Mouse (Mus musculus) CH12.LX (cell line): ENCODE data around the gene Dedd. TPM values are rescaled to one million over a fixed set of nuclear protein-coding genes. Genes with fewer than 3 reads are reported as not detected.

Experiments used
- DNase-seq: peaks from one replicate; pipeline ENCODE4 v3.0.0-alpha.2; 2013; ENCODE audit errors: extremely low read depth
- H3K27ac ChIP-seq: 2 replicates; pipeline ENCODE4 v1.5.1; 2012; ENCODE audit warnings: low read depth, mild to moderate bottlenecking, control low read depth, moderate library complexity; ENCODE audit not compliant: insufficient read depth
- H3K27me3 ChIP-seq: replicated peaks from 2 replicates; pipeline ENCODE3; 2012; ENCODE audit warnings: inconsistent platforms
- H3K36me3 ChIP-seq, 2 experiments: replicated peaks in 1 of 2; 2 replicates each; pipeline versions ENCODE3 to v1.6.1; 2012; ENCODE audit warnings: inconsistent platforms in 1 of 2, low read length in 1 of 2, mild to moderate bottlenecking in 1 of 2, mixed read lengths in 1 of 2, moderate library complexity in 1 of 2; ENCODE audit not compliant: control insufficient read depth in 1 of 2, insufficient read depth in 1 of 2
- H3K4me1 ChIP-seq, 2 experiments: 2 replicates each; pipeline ENCODE4 v1.6.1; 2012; ENCODE audit warnings: inconsistent platforms in 1 of 2, moderate library complexity in 1 of 2; ENCODE audit not compliant: insufficient read depth in 2 of 2, control insufficient read depth in 1 of 2
- H3K4me2 ChIP-seq: 2 replicates; pipeline ENCODE4 v1.6.1; 2012; ENCODE audit warnings: low read depth, mild to moderate bottlenecking, control low read depth; ENCODE audit not compliant: poor library complexity, insufficient read depth, severe bottlenecking
- H3K4me3 ChIP-seq, 3 experiments: fragments of 150-350 bp in 1 of 3; sonication (generic) in 1 of 3; replicated peaks in 1 of 3; 2 replicates each; pipeline versions ENCODE3 to v1.5.1; 2011 to 2012; ENCODE audit warnings: low read depth in 2 of 3, low read length in 2 of 3, mild to moderate bottlenecking in 2 of 3, moderate library complexity in 2 of 3, control low read depth in 1 of 3, improper control_type of control experiment in 1 of 3, inconsistent platforms in 1 of 3, mixed read lengths in 1 of 3; ENCODE audit not compliant: poor library complexity in 1 of 3
- H3K79me2 ChIP-seq: replicated peaks from 2 replicates; pipeline ENCODE4 v1.6.1; 2012; ENCODE audit warnings: mild to moderate bottlenecking, moderate library complexity; ENCODE audit not compliant: control insufficient read depth, poor library complexity, insufficient read depth, severe bottlenecking; ENCODE audit errors: extremely low read depth
- H3K9ac ChIP-seq: 2 replicates; pipeline ENCODE4 v1.6.1; 2012; ENCODE audit warnings: low read depth, mild to moderate bottlenecking, control low read depth, moderate library complexity; ENCODE audit not compliant: insufficient read depth
- H3K9me3 ChIP-seq: replicated peaks from 2 replicates; pipeline ENCODE3; 2012; ENCODE audit warnings: low read length, inconsistent platforms, mixed read lengths
- BHLHE40 ChIP-seq: IDR thresholded peaks from 2 replicates; pipeline ENCODE4 v1.6.1; 2011; ENCODE audit warnings: mild to moderate bottlenecking, low read depth, low read length, improper control_type of control experiment
- CTCF ChIP-seq, 2 experiments: IDR thresholded peaks in 1 of 2; conservative IDR thresholded peaks in 1 of 2; 2 replicates each; pipeline ENCODE4 v1.5.1; 2011 to 2012; ENCODE audit warnings: low read depth in 2 of 2, low read length in 2 of 2, improper control_type of control experiment in 1 of 2, inconsistent platforms in 1 of 2, mild to moderate bottlenecking in 1 of 2, moderate library complexity in 1 of 2
- ELF1 ChIP-seq: IDR thresholded peaks from 2 replicates; pipeline ENCODE4 v1.6.1; 2014; ENCODE audit warnings: low read depth, mild to moderate bottlenecking, inconsistent platforms, low read length, improper control_type of control experiment
- ETS1 ChIP-seq: conservative IDR thresholded peaks from 2 replicates; pipeline ENCODE4 v1.6.1; 2012; ENCODE audit warnings: low read depth, mild to moderate bottlenecking, inconsistent platforms, low read length, improper control_type of control experiment, moderate library complexity
- JUN ChIP-seq: IDR thresholded peaks from 2 replicates; pipeline ENCODE4 v1.6.1; 2011; ENCODE audit warnings: low read depth, mild to moderate bottlenecking, low read length, improper control_type of control experiment, moderate library complexity; ENCODE audit not compliant: insufficient read depth
- MAFK ChIP-seq: IDR thresholded peaks from 2 replicates; pipeline ENCODE4 v1.6.1; 2011; ENCODE audit warnings: low read length, improper control_type of control experiment; ENCODE audit not compliant: insufficient replicate concordance
- MXI1 ChIP-seq: IDR thresholded peaks from 2 replicates; pipeline ENCODE4 v1.6.1; 2011; ENCODE audit warnings: mild to moderate bottlenecking, low read depth, low read length, improper control_type of control experiment
- NELFE ChIP-seq: IDR thresholded peaks from 2 replicates; pipeline ENCODE4 v1.6.1; 2011; ENCODE audit warnings: low read depth, low read length, improper control_type of control experiment
- POLR2A ChIP-seq: IDR thresholded peaks from 2 replicates; pipeline ENCODE4 v1.6.1; 2011; ENCODE audit warnings: low read depth, mild to moderate bottlenecking, improper control_type of control experiment, low read length
- RAD21 ChIP-seq: IDR thresholded peaks from 2 replicates; pipeline ENCODE4 v1.6.1; 2011; ENCODE audit warnings: low read depth, mild to moderate bottlenecking, low read length, improper control_type of control experiment, moderate library complexity
- RCOR1 ChIP-seq: conservative IDR thresholded peaks from 2 replicates; pipeline ENCODE4 v1.6.1; 2012; ENCODE audit warnings: low read depth, mild to moderate bottlenecking, inconsistent platforms, low read length, improper control_type of control experiment
- SMC3 ChIP-seq: IDR thresholded peaks from 2 replicates; pipeline ENCODE4 v1.6.1; 2011; ENCODE audit warnings: low read depth, low read length, improper control_type of control experiment
- TBP ChIP-seq: conservative IDR thresholded peaks from 2 replicates; pipeline ENCODE4 v1.6.1; 2011; ENCODE audit warnings: low read depth, low read length, improper control_type of control experiment
- TCF12 ChIP-seq: IDR thresholded peaks from 2 replicates; pipeline ENCODE4 v1.6.1; 2014; ENCODE audit warnings: low read depth, mild to moderate bottlenecking, inconsistent platforms, low read length, improper control_type of control experiment
- USF1 ChIP-seq: IDR thresholded peaks from 2 replicates; pipeline ENCODE4 v1.6.1; 2014; ENCODE audit warnings: low read depth, mild to moderate bottlenecking, inconsistent platforms, low read length, improper control_type of control experiment
- USF2 ChIP-seq: conservative IDR thresholded peaks from 2 replicates; pipeline ENCODE4 v1.6.1; 2011; ENCODE audit warnings: low read depth, low read length, improper control_type of control experiment
- ZC3H11A ChIP-seq: IDR thresholded peaks from 2 replicates; pipeline ENCODE4 v1.6.1; 2012; ENCODE audit warnings: low read depth, mild to moderate bottlenecking, inconsistent platforms, low read length, improper control_type of control experiment
- ZNF384 ChIP-seq: IDR thresholded peaks from 2 replicates; pipeline ENCODE4 v1.6.1; 2012; ENCODE audit warnings: low read depth, low read length, improper control_type of control experiment, inconsistent platforms
- dilution Hi-C: fragments of 300-500 bp; cut with MboI; formaldehyde crosslinking; loops from 2 replicates; pipeline ENCODE4 v1.14.3; 2020; ENCODE audit warnings: low sequenced_read_pairs; ENCODE audit not compliant: extremely low pct_unique_long_range_greater_than_20kb, extremely low pct_ligation_motif_present
- in situ Hi-C: fragments of 300-500 bp; cut with MboI; formaldehyde crosslinking; loops from 3 replicates; pipeline ENCODE4 v1.14.3; 2019; ENCODE audit warnings: low sequenced_read_pairs, low pct_ligation_motif_present, low pct_unique_long_range_greater_than_20kb, mixed read lengths
- polyA plus RNA-seq: library from polyadenylated mRNA; unstranded; fragments of >175 nt; gene quantifications from 2 replicates; pipeline ENCODE4 v1.2.1, GENCODE M21; 2012; ENCODE audit warnings: low read depth; ENCODE audit not compliant: insufficient read length
- total RNA-seq, 2 experiments: library from RNA; depleted of rRNA; stranded (reverse); fragments of 300-350 nt in 1 of 2; fragments of >200 nt in 1 of 2; gene quantifications; 2 replicates each; pipeline ENCODE4 v1.2.3; 2012 to 2014

Gene Dedd
- total and polyA plus RNA-seq, 3 experiments = 14.5 to 34.5 (median 21.5) TPM

DNA sequence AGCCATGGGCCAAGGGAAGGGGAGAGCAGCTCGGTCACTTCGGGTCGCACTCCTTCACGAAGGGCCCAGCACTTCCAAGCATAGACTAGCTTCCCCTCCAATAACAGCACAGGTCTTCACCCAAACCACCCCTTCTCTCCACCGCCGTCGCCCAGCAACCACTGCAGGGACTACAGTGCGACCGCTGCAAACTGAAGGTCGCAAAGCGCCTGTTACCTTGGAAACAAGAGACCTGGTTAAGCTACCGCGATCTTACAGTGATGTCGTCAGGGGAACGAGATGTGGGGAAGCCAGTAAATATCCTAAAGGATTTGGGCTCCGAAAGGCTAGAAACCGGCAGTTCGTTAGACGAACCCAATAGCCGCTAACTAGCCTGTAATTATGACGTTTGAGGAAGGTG is 31.7 kb downstream of the Dedd start, which contains the start of gene Klhdc9:
Gene Klhdc9 (minus strand): TSS at position 143 of the 400 bp plus-strand sequence.
- dilution Hi-C loops = no loop called here
- Histone ChIP-seq H3K9ac (no peak within 1 kb of the TSS), H3K27ac (no peak within 1 kb of the TSS), H3K27me3 (no peaks in the 10 kb centered on the region), H3K4me1 (peaks cover 0 to 5% of the 10 kb centered on the region in 2 experiments; a peak in 1 of 4 replicates), H3K4me3 (no peak within 1 kb of the TSS), H3K79me2 (0 out of 2 replicates have a peak, but pooled peaks cover 2% of the 10 kb centered on the region), H3K9me3 (peaks cover 6% of the 10 kb centered on the region), H3K36me3 (peaks cover 30 to 55% of the 10 kb centered on the region in 2 experiments), H3K4me2 (no peak within 1 kb of the TSS)
- TF ChIP-seq ETS1 (no peak), TCF12 (no peak), MAFK (no peak), USF1 (no peak), SMC3 (no peak)
- in situ Hi-C loops = loop anchor here (5.0 kb wide), 1 partner anchor 117 kb away; no protein-coding TSS in a partner anchor
- DNase-seq = no peak

DNA sequence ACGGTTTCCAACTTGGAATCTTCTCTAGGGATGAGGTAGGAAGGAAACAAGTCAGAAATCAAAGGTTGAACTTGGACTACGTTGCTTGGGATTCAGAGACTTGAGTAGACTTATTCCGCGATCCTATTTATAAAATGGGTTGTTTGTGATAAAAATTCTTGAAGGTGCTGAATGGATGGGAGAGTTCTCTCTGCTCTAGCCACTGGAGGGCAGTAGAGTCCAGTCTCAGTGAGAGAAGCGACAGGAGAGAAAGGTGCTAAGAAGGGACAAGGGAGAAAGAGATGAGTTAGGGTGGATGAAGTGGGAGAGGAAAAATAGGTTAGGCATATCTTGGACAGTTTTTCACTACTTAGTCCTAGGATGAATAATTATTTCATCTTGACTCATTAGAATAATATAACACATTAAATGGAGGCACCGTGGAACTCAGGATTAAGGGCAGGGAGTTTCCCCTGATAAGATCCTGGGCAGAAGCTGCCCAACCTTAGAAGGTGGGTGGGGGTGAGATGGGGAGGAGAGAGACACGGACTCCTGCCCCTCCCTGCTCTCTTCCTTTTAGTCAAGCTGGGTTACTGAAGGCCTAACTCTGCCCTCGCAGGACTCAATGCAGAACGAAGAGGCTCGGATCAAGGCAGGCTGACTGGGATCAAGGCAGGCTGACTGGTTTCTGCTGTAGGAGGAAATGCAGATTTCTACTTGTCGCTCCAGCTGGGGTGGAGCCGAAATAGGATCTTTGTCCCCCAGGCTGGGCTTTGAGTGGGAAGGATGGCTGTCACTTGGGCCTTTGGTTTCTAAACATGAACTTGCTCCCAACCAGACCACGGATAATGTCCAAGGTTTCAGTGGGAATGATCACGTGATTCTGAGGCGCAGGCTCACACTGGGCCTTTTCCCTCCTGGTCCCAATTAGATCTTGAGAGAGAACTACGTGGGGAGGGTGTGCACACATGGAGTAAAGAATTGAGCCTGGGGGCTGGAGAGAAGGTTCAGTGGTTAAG is 32.5 kb downstream of the Dedd start:
- Histone ChIP-seq H3K36me3 (peaks cover 30 to 50% of the 10 kb centered on the region in 2 experiments), H3K4me1 (peaks cover 0 to 5% of the 10 kb centered on the region in 2 experiments; a peak in 1 of 4 replicates), H3K9ac (no peak overlapping the region), H3K79me2 (no peaks in the 10 kb centered on the region), H3K27me3 (no peaks in the 10 kb centered on the region), H3K4me3 (no peak overlapping the region), H3K27ac (no peak overlapping the region), H3K4me2 (no peak overlapping the region), H3K9me3 (peaks cover 5% of the 10 kb centered on the region)
- peak; percentile 77 to 95 for TF ChIP-seq CTCF (conservative IDR thresholded peaks at IDR 0.05 in 1 of 2, IDR thresholded peaks at IDR 0.05 in 1 of 2; ENCODE audit: low read depth in 2 of 2, low read length in 2 of 2)
- 0 out of 2 replicates have a peak, but pooled peaks have one; percentile 24 for TF ChIP-seq POLR2A
- TF ChIP-seq RAD21 = peak; percentile 94
- peak; percentile 91 for TF ChIP-seq SMC3
- no peak for TF ChIP-seq ETS1
- dilution Hi-C loops = no loop called here
- in situ Hi-C loops = loop anchor here (5.0 kb wide), 1 partner anchor 116 kb away; no protein-coding TSS in a partner anchor
- peak; percentile 75 for DNase-seq

DNA sequence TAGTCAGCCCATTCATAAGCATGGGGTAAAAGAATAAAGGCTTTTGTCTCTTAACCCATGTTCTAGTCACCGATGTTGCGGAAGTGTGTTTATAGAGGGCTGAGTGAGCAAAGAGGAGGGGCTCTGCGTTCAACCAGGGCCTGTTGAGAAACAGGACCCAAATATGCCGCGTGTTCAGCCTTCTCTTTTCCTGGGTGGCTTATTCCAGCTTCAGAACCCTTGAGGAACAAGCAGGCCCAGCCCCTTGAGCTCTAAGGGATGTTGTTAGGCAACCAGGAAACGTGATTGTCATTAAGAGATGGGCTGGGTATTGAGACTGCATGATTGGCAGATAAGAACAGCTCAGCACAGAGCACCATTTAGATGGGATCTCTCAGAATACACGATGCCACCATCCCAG is 37.0 kb downstream of the Dedd start:
- no peak for TF ChIP-seq BHLHE40
- TF ChIP-seq ZNF384 = no peak
- no peak for TF ChIP-seq POLR2A
- no peak for TF ChIP-seq TCF12
- TF ChIP-seq NELFE = no peak
- TF ChIP-seq USF2 = no peak
- TF ChIP-seq RAD21 = no peak
- no peak for TF ChIP-seq ELF1
- no peak for TF ChIP-seq ZC3H11A
- TF ChIP-seq JUN = no peak
- TF ChIP-seq SMC3 = no peak
- TF ChIP-seq RCOR1 = no peak
- no peak for TF ChIP-seq MXI1
- TF ChIP-seq TBP = no peak
- TF ChIP-seq ETS1 = no peak
- TF ChIP-seq, all 38 proteins: peak for 0
- dilution Hi-C loops = no loop called here
- Histone ChIP-seq H3K79me2 (no peaks in the 10 kb centered on the region), H3K27me3 (no peaks in the 10 kb centered on the region), H3K9ac (no peak overlapping the region), H3K4me3 (no peak overlapping the region), H3K27ac (no peak overlapping the region), H3K4me1 (peaks cover 0 to 5% of the 10 kb centered on the region in 2 experiments; a peak in 1 of 4 replicates), H3K9me3 (no peaks in the 10 kb centered on the region), H3K36me3 (peaks cover 0 to 6% of the 10 kb centered on the region in 2 experiments), H3K4me2 (no peak overlapping the region)
- in situ Hi-C loops = no loop called here
- DNase-seq = no peak
